Mouse (Mus musculus): Measurements from ENCODE around the gene Slc51b. TPM values are rescaled to one million over a fixed set of nuclear protein-coding genes. Genes with fewer than 3 reads are reported as not detected.
A peak's percentile ranks its signal among the peaks of the same experiment; 100 is the strongest.

Gene Slc51b
- not detected in 2 replicates for polyA plus RNA-seq (2012; rRNA removed)

- no peak for TF ChIP-seq CTCF (IDR thresholded peaks at IDR 0.05; ENCODE audit: extremely low read depth, insufficient read depth, low read length)
- no peak for TF ChIP-seq POLR2A (IDR thresholded peaks at IDR 0.05; ENCODE audit: extremely low read depth, insufficient read depth, low read length)
- H3K4me3 ChIP-seq (ENCODE audit: insufficient read depth, low read length) = no peak within 1 kb of the TSS
- H3K27ac ChIP-seq (ENCODE audit: insufficient read depth, low read length) = no peak within 1 kb of the TSS
- H3K4me1 ChIP-seq (ENCODE audit: control insufficient read depth, insufficient read depth, low read length) = no peaks in the 10 kb centered on the region
These were observed at the start of gene Slc51b for GRCm38 (mm10) chr9:65422760-65423501. Gene Slc51b (minus strand): TSS chr9:65422955.

GRCm38 (mm10) chr9:65467686-65468085 is 44.9 kb upstream of the Slc51b start:
- no peak overlapping the region for H3K4me3 ChIP-seq (ENCODE audit: insufficient read depth, low read length)
- TF ChIP-seq POLR2A (IDR thresholded peaks at IDR 0.05; ENCODE audit: extremely low read depth, insufficient read depth, low read length) (no peak), CTCF (IDR thresholded peaks at IDR 0.05; ENCODE audit: extremely low read depth, insufficient read depth, low read length) (no peak)
- H3K4me1 ChIP-seq (ENCODE audit: control insufficient read depth, insufficient read depth, low read length) = no peaks in the 10 kb centered on the region; the same call in 1 of the 2 replicates
- no peak overlapping the region for H3K27ac ChIP-seq (ENCODE audit: insufficient read depth, low read length)

- Histone ChIP-seq H3K4me1 (ENCODE audit: control insufficient read depth, insufficient read depth, low read length) (peaks cover 3% of the 10 kb centered on the region; the same call in 1 of the 2 replicates), H3K4me3 (ENCODE audit: insufficient read depth, low read length) (no peak overlapping the region), H3K27ac (ENCODE audit: insufficient read depth, low read length) (no peak overlapping the region)
- no peak for TF ChIP-seq CTCF (IDR thresholded peaks at IDR 0.05; ENCODE audit: extremely low read depth, insufficient read depth, low read length)
- no peak for TF ChIP-seq POLR2A (IDR thresholded peaks at IDR 0.05; ENCODE audit: extremely low read depth, insufficient read depth, low read length)
These were observed 42.5 kb upstream of the Slc51b start for GRCm38 (mm10) chr9:65465241-65465640.

- H3K4me1 ChIP-seq (ENCODE audit: control insufficient read depth, insufficient read depth, low read length) = peaks cover 6% of the 10 kb centered on the region
- TF ChIP-seq POLR2A (IDR thresholded peaks at IDR 0.05; ENCODE audit: extremely low read depth, insufficient read depth, low read length) (no peak), CTCF (IDR thresholded peaks at IDR 0.05; ENCODE audit: extremely low read depth, insufficient read depth, low read length) (no peak)
- no peak overlapping the region for H3K4me3 ChIP-seq (ENCODE audit: insufficient read depth, low read length)
- H3K27ac ChIP-seq (ENCODE audit: insufficient read depth, low read length) = no peak overlapping the region
These were observed 41.4 kb upstream of the Slc51b start for GRCm38 (mm10) chr9:65464161-65464560.

- TF ChIP-seq POLR2A (IDR thresholded peaks at IDR 0.05; ENCODE audit: extremely low read depth, insufficient read depth, low read length) (no peak), CTCF (IDR thresholded peaks at IDR 0.05; ENCODE audit: extremely low read depth, insufficient read depth, low read length) (no peak)
- Histone ChIP-seq H3K4me3 (ENCODE audit: insufficient read depth, low read length) (no peak overlapping the region; the same call in 1 of the 2 replicates), H3K4me1 (ENCODE audit: control insufficient read depth, insufficient read depth, low read length) (peaks cover 6% of the 10 kb centered on the region), H3K27ac (ENCODE audit: insufficient read depth, low read length) (no peak overlapping the region)
These were observed 39.8 kb upstream of the Slc51b start for GRCm38 (mm10) chr9:65462544-65462943.

- TF ChIP-seq CTCF (IDR thresholded peaks at IDR 0.05; ENCODE audit: extremely low read depth, insufficient read depth, low read length) (no peak), POLR2A (IDR thresholded peaks at IDR 0.05; ENCODE audit: extremely low read depth, insufficient read depth, low read length) (peak; percentile 62)
- peak within 1 kb of the TSS; percentile 60; the same call in 1 of the 2 replicates for H3K27ac ChIP-seq (ENCODE audit: insufficient read depth, low read length)
- H3K4me1 ChIP-seq (ENCODE audit: control insufficient read depth, insufficient read depth, low read length) = peaks cover 6% of the 10 kb centered on the region
- peak within 1 kb of the TSS; percentile 68 for H3K4me3 ChIP-seq (ENCODE audit: insufficient read depth, low read length)
These were observed 38.1 kb upstream of the Slc51b start, which contains the start of gene Spg21 for GRCm38 (mm10) chr9:65460732-65461442. Gene Spg21 (plus strand): TSS chr9:65460947.

GRCm38 (mm10) chr9:65460198-65460597 is 37.4 kb upstream of the Slc51b start:
- peak overlapping the region; percentile 68 for H3K4me3 ChIP-seq (ENCODE audit: insufficient read depth, low read length)
- peaks cover 6% of the 10 kb centered on the region for H3K4me1 ChIP-seq (ENCODE audit: control insufficient read depth, insufficient read depth, low read length)
- no peak for TF ChIP-seq POLR2A (IDR thresholded peaks at IDR 0.05; ENCODE audit: extremely low read depth, insufficient read depth, low read length)
- no peak for TF ChIP-seq CTCF (IDR thresholded peaks at IDR 0.05; ENCODE audit: extremely low read depth, insufficient read depth, low read length)
- H3K27ac ChIP-seq (ENCODE audit: insufficient read depth, low read length) = peak overlapping the region; percentile 58; the same call in 1 of the 2 replicates

GRCm38 (mm10) chr9:65458975-65459374 is 36.2 kb upstream of the Slc51b start:
- Histone ChIP-seq H3K4me1 (ENCODE audit: control insufficient read depth, insufficient read depth, low read length) (peaks cover 6% of the 10 kb centered on the region), H3K27ac (ENCODE audit: insufficient read depth, low read length) (no peak overlapping the region), H3K4me3 (ENCODE audit: insufficient read depth, low read length) (no peak overlapping the region)
- TF ChIP-seq CTCF (IDR thresholded peaks at IDR 0.05; ENCODE audit: extremely low read depth, insufficient read depth, low read length) = no peak
- no peak for TF ChIP-seq POLR2A (IDR thresholded peaks at IDR 0.05; ENCODE audit: extremely low read depth, insufficient read depth, low read length)

GRCm38 (mm10) chr9:65447951-65448350 is 25.2 kb upstream of the Slc51b start:
- no peak overlapping the region for H3K27ac ChIP-seq (ENCODE audit: insufficient read depth, low read length)
- H3K4me3 ChIP-seq (ENCODE audit: insufficient read depth, low read length) = no peak overlapping the region
- H3K4me1 ChIP-seq (ENCODE audit: control insufficient read depth, insufficient read depth, low read length) = no peaks in the 10 kb centered on the region
- TF ChIP-seq CTCF (IDR thresholded peaks at IDR 0.05; ENCODE audit: extremely low read depth, insufficient read depth, low read length) (no peak), POLR2A (IDR thresholded peaks at IDR 0.05; ENCODE audit: extremely low read depth, insufficient read depth, low read length) (no peak)
